Mouse (Mus musculus) gastrocnemius, postnatal 10 days (tissue): ENCODE results near the gene Eml5. TPM values are rescaled to one million over a fixed set of nuclear protein-coding genes. Genes with fewer than 3 reads are reported as not detected.

Experiments
- DNase-seq: peaks from one replicate; pipeline ENCODE4 v3.0.0; 2021; ENCODE audit warnings: mixed read lengths
- total RNA-seq, 2 experiments: library from RNA; stranded (reverse); gene quantifications; 2 replicates each; pipeline ENCODE4 v1.2.3; 2021

Eml5 gene
- total RNA-seq, 2 experiments from 2014 or later = 2.2 to 3.4 TPM

GRCm38 (mm10) chr12:98833901-98834300 lies 67.4 kb downstream of the Eml5 start:
- no peak for DNase-seq

- DNase-seq = no peak
Observed at GRCm38 (mm10) chr12:98832929-98833598, 68.2 kb downstream of the Eml5 start.

GRCm38 (mm10) chr12:98831122-98831521 lies 70.2 kb downstream of the Eml5 start:
- DNase-seq = no peak

GRCm38 (mm10) chr12:98820781-98821180 lies 80.5 kb downstream of the Eml5 start:
- DNase-seq = no peak

GRCm38 (mm10) chr12:98804078-98804748 lies 97.1 kb downstream of the Eml5 start:
- DNase-seq = no peak

- DNase-seq = no peak
Observed at GRCm38 (mm10) chr12:98802245-98802644, 99.0 kb downstream of the Eml5 start.

GRCm38 (mm10) chr12:98800334-98800733 lies 101.0 kb downstream of the Eml5 start:
- no peak for DNase-seq

- DNase-seq = no peak
Observed at GRCm38 (mm10) chr12:98795731-98796318, 105.5 kb downstream of the Eml5 start.

- DNase-seq = no peak
Observed at GRCm38 (mm10) chr12:98784251-98784650, 117.0 kb downstream of the Eml5 start.

- DNase-seq = no peak
Observed at GRCm38 (mm10) chr12:98779148-98779547, 122.1 kb downstream of the Eml5 start.

- no peak for DNase-seq
Observed at GRCm38 (mm10) chr12:98777509-98777908, 123.8 kb downstream of the Eml5 start.

- DNase-seq = no peak
Observed at GRCm38 (mm10) chr12:98766241-98766640, 135.0 kb downstream of the Eml5 start.

GRCm38 (mm10) chr12:98759700-98760099 lies 141.6 kb downstream of the Eml5 start:
- no peak for DNase-seq

GRCm38 (mm10) chr12:98757636-98758035 lies 143.6 kb downstream of the Eml5 start:
- DNase-seq = no peak

- no peak for DNase-seq
Observed at GRCm38 (mm10) chr12:98747380-98747753, 153.9 kb downstream of the Eml5 start.

- DNase-seq = peak; percentile 95
Observed at GRCm38 (mm10) chr12:98746746-98747379, 154.4 kb downstream of the Eml5 start, which contains the start of gene Zc3h14. Zc3h14 (plus strand) TSS chr12:98746964.

GRCm38 (mm10) chr12:98746131-98746530 lies 155.2 kb downstream of the Eml5 start:
- DNase-seq = peak; percentile 37

GRCm38 (mm10) chr12:98745626-98746025 lies 155.7 kb downstream of the Eml5 start:
- DNase-seq = no peak

GRCm38 (mm10) chr12:98741011-98741501 lies 160.2 kb downstream of the Eml5 start:
- no peak for DNase-seq

GRCm38 (mm10) chr12:98737801-98738350 lies 163.4 kb downstream of the Eml5 start:
- DNase-seq = no peak

GRCm38 (mm10) chr12:98736951-98737800 lies 164.1 kb downstream of the Eml5 start, which contains the start of gene Ptpn21:
Ptpn21 (minus strand) TSS chr12:98737405.
- DNase-seq = peak; percentile 79
